Mouse (Mus musculus): Measurements from ENCODE around the gene Bri3bp. TPM values are rescaled to one million over a fixed set of nuclear protein-coding genes. Genes with fewer than 3 reads are reported as not detected.

Bri3bp gene
- total RNA-seq, 2 experiments from 2014 or later, result 95.2 to 95.6 TPM

- no peak for DNase-seq (ENCODE audit: extremely low spot score in 1 of 2, low spot score in 2 of 2)
- peak overlapping the region; percentile 93 for H3K4me3 ChIP-seq
- intact Hi-C loops (cut with DNase I), result no loop called here
- H3K27ac ChIP-seq, result peak overlapping the region; percentile 90
- TF ChIP-seq CTCF (IDR thresholded peaks at IDR 0.05), result no peak
Measured at GRCm38 (mm10) chr5:125442136-125442995, 998 bp downstream of the Bri3bp start.

GRCm38 (mm10) chr5:125443335-125443734, 2.0 kb downstream of the Bri3bp start:
- TF ChIP-seq CTCF (IDR thresholded peaks at IDR 0.05), result peak; percentile 36
- no peak for DNase-seq (ENCODE audit: extremely low spot score in 1 of 2, low spot score in 2 of 2)
- Histone ChIP-seq H3K27ac (no peak overlapping the region), H3K4me3 (no peak overlapping the region)
- intact Hi-C loops (cut with DNase I), result no loop called here

GRCm38 (mm10) chr5:125443915-125444314, 2.5 kb downstream of the Bri3bp start:
- intact Hi-C loops (cut with DNase I), result no loop called here
- H3K4me3 ChIP-seq, result no peak overlapping the region
- no peak overlapping the region for H3K27ac ChIP-seq
- DNase-seq (ENCODE audit: extremely low spot score in 1 of 2, low spot score in 2 of 2), result no peak
- TF ChIP-seq CTCF (IDR thresholded peaks at IDR 0.05), result no peak

- intact Hi-C loops (cut with DNase I), result no loop called here
- TF ChIP-seq CTCF (IDR thresholded peaks at IDR 0.05), result no peak
Measured at GRCm38 (mm10) chr5:125444554-125444953, 3.2 kb downstream of the Bri3bp start.

GRCm38 (mm10) chr5:125446344-125446743, 5.0 kb downstream of the Bri3bp start:
- no peak for DNase-seq (ENCODE audit: extremely low spot score in 1 of 2, low spot score in 2 of 2)
- intact Hi-C loops (cut with DNase I), result no loop called here
- H3K27ac ChIP-seq, result no peak overlapping the region
- no peak for TF ChIP-seq CTCF (IDR thresholded peaks at IDR 0.05)
- H3K4me3 ChIP-seq, result no peak overlapping the region

More at GRCm38 (mm10) chr5:125444554-125444953, 3.2 kb downstream of the Bri3bp start:
- no peak overlapping the region for H3K27ac ChIP-seq
- no peak overlapping the region for H3K4me3 ChIP-seq
- no peak for DNase-seq (ENCODE audit: extremely low spot score in 1 of 2, low spot score in 2 of 2)

GRCm38 (mm10) chr5:125448026-125448425, 6.7 kb downstream of the Bri3bp start:
- no peak for TF ChIP-seq CTCF (IDR thresholded peaks at IDR 0.05)
- intact Hi-C loops (cut with DNase I), result no loop called here
- H3K27ac ChIP-seq, result no peak overlapping the region
- no peak for DNase-seq (ENCODE audit: extremely low spot score in 1 of 2, low spot score in 2 of 2)
- H3K4me3 ChIP-seq, result no peak overlapping the region

- intact Hi-C loops (cut with DNase I), result no loop called here
- Histone ChIP-seq H3K4me3 (no peak overlapping the region), H3K27ac (no peak overlapping the region)
- TF ChIP-seq CTCF (IDR thresholded peaks at IDR 0.05), result no peak
- no peak for DNase-seq (ENCODE audit: extremely low spot score in 1 of 2, low spot score in 2 of 2)
Measured at GRCm38 (mm10) chr5:125448631-125449030, 7.3 kb downstream of the Bri3bp start.

GRCm38 (mm10) chr5:125449306-125449705, 7.9 kb downstream of the Bri3bp start:
- peak; percentile 35 to 51 for DNase-seq (ENCODE audit: extremely low spot score in 1 of 2, low spot score in 2 of 2)
- Histone ChIP-seq H3K27ac (no peak overlapping the region), H3K4me3 (no peak overlapping the region)
- no peak for TF ChIP-seq CTCF (IDR thresholded peaks at IDR 0.05)
- intact Hi-C loops (cut with DNase I), result no loop called here

GRCm38 (mm10) chr5:125452573-125452972, 11.2 kb downstream of the Bri3bp start:
- intact Hi-C loops (cut with DNase I), result no loop called here

GRCm38 (mm10) chr5:125456100-125456499, 14.7 kb downstream of the Bri3bp start:
- Histone ChIP-seq H3K4me3 (no peak overlapping the region), H3K27ac (no peak overlapping the region)
- TF ChIP-seq CTCF (IDR thresholded peaks at IDR 0.05), result no peak
- no peak for DNase-seq (ENCODE audit: extremely low spot score in 1 of 2, low spot score in 2 of 2)
- intact Hi-C loops (cut with DNase I), result no loop called here

More at GRCm38 (mm10) chr5:125452573-125452972, 11.2 kb downstream of the Bri3bp start:
- no peak for DNase-seq (ENCODE audit: extremely low spot score in 1 of 2, low spot score in 2 of 2)
- no peak for TF ChIP-seq CTCF (IDR thresholded peaks at IDR 0.05)
- H3K4me3 ChIP-seq, result no peak overlapping the region
- no peak overlapping the region for H3K27ac ChIP-seq

- DNase-seq (ENCODE audit: extremely low spot score in 1 of 2, low spot score in 2 of 2), result no peak
- intact Hi-C loops (cut with DNase I), result no loop called here
- Histone ChIP-seq H3K27ac (no peak overlapping the region), H3K4me3 (no peak overlapping the region)
- TF ChIP-seq CTCF (IDR thresholded peaks at IDR 0.05), result no peak
Measured at GRCm38 (mm10) chr5:125457538-125457937, 16.2 kb downstream of the Bri3bp start.

GRCm38 (mm10) chr5:125460574-125460973, 19.2 kb downstream of the Bri3bp start:
- no peak for DNase-seq (ENCODE audit: extremely low spot score in 1 of 2, low spot score in 2 of 2)
- H3K27ac ChIP-seq, result no peak overlapping the region
- TF ChIP-seq CTCF (IDR thresholded peaks at IDR 0.05), result peak; percentile 32
- no peak overlapping the region for H3K4me3 ChIP-seq
- intact Hi-C loops (cut with DNase I), result no loop called here

All from left cerebral cortex, adult 2 months (tissue).